Mouse (Mus musculus): ENCODE results near the gene Slco4a1. TPM values are rescaled to one million over a fixed set of nuclear protein-coding genes. Genes with fewer than 3 reads are reported as not detected.

The Slco4a1 gene
- polyA plus RNA-seq, 1 experiment from 2014 or later, result 7.6 TPM

- peak overlapping the region; percentile 64; the same call in 1 of the 2 replicates for H3K4me3 ChIP-seq
- DNase-seq (ENCODE audit: low spot score), result no peak
- H3K4me1 ChIP-seq (replicated peaks), result peaks cover 42% of the 10 kb centered on the region
- peaks cover 78% of the 10 kb centered on the region for H3K27me3 ChIP-seq (ENCODE audit: insufficient read depth, poor library complexity, severe bottlenecking)
- WGBS, result 26% methylated on average over 2 of the region's 2 CpGs
- H3K27ac ChIP-seq, result no peak overlapping the region
- no peaks in the 10 kb centered on the region for H3K9me3 ChIP-seq
- H3K36me3 ChIP-seq, result no peaks in the 10 kb centered on the region
These were observed 1.6 kb downstream of the Slco4a1 start for GRCm38 (mm10) chr2:180457680-180458079.

- 66% methylated on average over 4 of the region's 4 CpGs for WGBS
- no peak for DNase-seq (ENCODE audit: low spot score)
- no peak overlapping the region for H3K4me3 ChIP-seq
- H3K27me3 ChIP-seq (ENCODE audit: insufficient read depth, poor library complexity, severe bottlenecking), result peaks cover 69% of the 10 kb centered on the region
- peaks cover 46% of the 10 kb centered on the region for H3K4me1 ChIP-seq (replicated peaks)
- H3K27ac ChIP-seq, result no peak overlapping the region; the same call in 1 of the 2 replicates
- peaks cover 6% of the 10 kb centered on the region; the same call in 1 of the 2 replicates for H3K36me3 ChIP-seq
- no peaks in the 10 kb centered on the region for H3K9me3 ChIP-seq
These were observed 3.4 kb downstream of the Slco4a1 start for GRCm38 (mm10) chr2:180459437-180459836.

GRCm38 (mm10) chr2:180460801-180461200 is 4.8 kb downstream of the Slco4a1 start:
- H3K4me1 ChIP-seq (replicated peaks), result peaks cover 41% of the 10 kb centered on the region
- no peaks in the 10 kb centered on the region for H3K9me3 ChIP-seq
- H3K4me3 ChIP-seq, result no peak overlapping the region
- peaks cover 13% of the 10 kb centered on the region for H3K36me3 ChIP-seq
- no peak for DNase-seq (ENCODE audit: low spot score)
- WGBS, result 68% methylated on average over 8 of the region's 8 CpGs
- peaks cover 56% of the 10 kb centered on the region for H3K27me3 ChIP-seq (ENCODE audit: insufficient read depth, poor library complexity, severe bottlenecking)
- H3K27ac ChIP-seq, result no peak overlapping the region

GRCm38 (mm10) chr2:180462593-180462992 is 6.5 kb downstream of the Slco4a1 start:
- 85% methylated on average over 8 of the region's 8 CpGs for WGBS
- no peak overlapping the region for H3K27ac ChIP-seq

GRCm38 (mm10) chr2:180466505-180466904 is 10.5 kb downstream of the Slco4a1 start:
- peaks cover 16% of the 10 kb centered on the region for H3K27me3 ChIP-seq (ENCODE audit: insufficient read depth, poor library complexity, severe bottlenecking)
- H3K27ac ChIP-seq, result peak overlapping the region; percentile 72
- H3K4me3 ChIP-seq, result no peak overlapping the region
- H3K4me1 ChIP-seq (replicated peaks), result peaks cover 25% of the 10 kb centered on the region; the same call in 1 of the 2 replicates
- 70% methylated on average over 7 of the region's 7 CpGs for WGBS
- H3K9me3 ChIP-seq, result no peaks in the 10 kb centered on the region
- peaks cover 31% of the 10 kb centered on the region for H3K36me3 ChIP-seq
- peak; percentile 51 for DNase-seq (ENCODE audit: low spot score)

More at GRCm38 (mm10) chr2:180462593-180462992, 6.5 kb downstream of the Slco4a1 start:
- Histone ChIP-seq H3K36me3 (peaks cover 21% of the 10 kb centered on the region), H3K4me1 (replicated peaks) (peaks cover 39% of the 10 kb centered on the region), H3K9me3 (no peaks in the 10 kb centered on the region), H3K27me3 (ENCODE audit: insufficient read depth, poor library complexity, severe bottlenecking) (peaks cover 38% of the 10 kb centered on the region), H3K4me3 (no peak overlapping the region)
- no peak for DNase-seq (ENCODE audit: low spot score)

GRCm38 (mm10) chr2:180468871-180469270 is 12.8 kb downstream of the Slco4a1 start:
- peaks cover 31% of the 10 kb centered on the region for H3K36me3 ChIP-seq
- H3K27ac ChIP-seq, result no peak overlapping the region
- no peak for DNase-seq (ENCODE audit: low spot score)
- H3K4me3 ChIP-seq, result no peak overlapping the region
- H3K4me1 ChIP-seq (replicated peaks), result peaks cover 33% of the 10 kb centered on the region
- WGBS, result 91% methylated on average over 8 of the region's 8 CpGs
- peaks cover 25% of the 10 kb centered on the region for H3K27me3 ChIP-seq (ENCODE audit: insufficient read depth, poor library complexity, severe bottlenecking)
- no peaks in the 10 kb centered on the region for H3K9me3 ChIP-seq

- 66% methylated on average over 9 of the region's 9 CpGs for WGBS
- Histone ChIP-seq H3K4me3 (no peak overlapping the region), H3K4me1 (replicated peaks) (peaks cover 36% of the 10 kb centered on the region), H3K27ac (no peak overlapping the region), H3K36me3 (peaks cover 22% of the 10 kb centered on the region), H3K27me3 (ENCODE audit: insufficient read depth, poor library complexity, severe bottlenecking) (peaks cover 25% of the 10 kb centered on the region), H3K9me3 (no peaks in the 10 kb centered on the region)
- DNase-seq (ENCODE audit: low spot score), result no peak
These were observed 13.7 kb downstream of the Slco4a1 start for GRCm38 (mm10) chr2:180469768-180470167.

GRCm38 (mm10) chr2:180472306-180473079 is 16.4 kb downstream of the Slco4a1 start:
- 7% methylated on average over 21 of the region's 21 CpGs for WGBS

GRCm38 (mm10) chr2:180473080-180473440 is 17.0 kb downstream of the Slco4a1 start:
- peak; percentile 56 for DNase-seq (ENCODE audit: low spot score)
- Histone ChIP-seq H3K4me1 (replicated peaks) (peaks cover 17% of the 10 kb centered on the region), H3K9me3 (no peaks in the 10 kb centered on the region), H3K4me3 (no peak overlapping the region), H3K27me3 (ENCODE audit: insufficient read depth, poor library complexity, severe bottlenecking) (peaks cover 26% of the 10 kb centered on the region), H3K27ac (no peak overlapping the region), H3K36me3 (0 out of 2 replicates have a peak, but pooled peaks cover 6% of the 10 kb centered on the region)
- WGBS, result 42% methylated on average over 7 of the region's 7 CpGs

More at GRCm38 (mm10) chr2:180472306-180473079, 16.4 kb downstream of the Slco4a1 start:
- DNase-seq (ENCODE audit: low spot score), result peak; percentile 60
- Histone ChIP-seq H3K4me3 (peak overlapping the region; percentile 22), H3K4me1 (replicated peaks) (peaks cover 21% of the 10 kb centered on the region), H3K27ac (0 out of 2 replicates have a peak overlapping the region, but pooled peaks have one; percentile 4), H3K9me3 (no peaks in the 10 kb centered on the region), H3K36me3 (0 out of 2 replicates have a peak, but pooled peaks cover 10% of the 10 kb centered on the region), H3K27me3 (ENCODE audit: insufficient read depth, poor library complexity, severe bottlenecking) (peaks cover 25% of the 10 kb centered on the region)

- no peak overlapping the region for H3K4me3 ChIP-seq
- no peaks in the 10 kb centered on the region for H3K9me3 ChIP-seq
- no peak overlapping the region for H3K27ac ChIP-seq
- no peaks in the 10 kb centered on the region for H3K36me3 ChIP-seq
- peaks cover 17% of the 10 kb centered on the region for H3K4me1 ChIP-seq (replicated peaks)
- H3K27me3 ChIP-seq (ENCODE audit: insufficient read depth, poor library complexity, severe bottlenecking), result peaks cover 44% of the 10 kb centered on the region
- 91% methylated on average over 3 of the region's 3 CpGs for WGBS
- no peak for DNase-seq (ENCODE audit: low spot score)
These were observed 18.8 kb downstream of the Slco4a1 start for GRCm38 (mm10) chr2:180474864-180475263.

- no peaks in the 10 kb centered on the region for H3K9me3 ChIP-seq
- H3K4me3 ChIP-seq, result peak overlapping the region; percentile 11
- peak overlapping the region; percentile 25; the same call in 1 of the 2 replicates for H3K27ac ChIP-seq
- H3K36me3 ChIP-seq, result no peaks in the 10 kb centered on the region
- DNase-seq (ENCODE audit: low spot score), result peak; percentile 56
- H3K27me3 ChIP-seq (ENCODE audit: insufficient read depth, poor library complexity, severe bottlenecking), result peaks cover 64% of the 10 kb centered on the region
- 15% methylated on average over 16 of the region's 16 CpGs for WGBS
- H3K4me1 ChIP-seq (replicated peaks), result peaks cover 49% of the 10 kb centered on the region
These were observed 26.2 kb downstream of the Slco4a1 start for GRCm38 (mm10) chr2:180482274-180482673.

GRCm38 (mm10) chr2:180484882-180485281 is 28.8 kb downstream of the Slco4a1 start:
- Histone ChIP-seq H3K4me1 (replicated peaks) (peaks cover 71% of the 10 kb centered on the region), H3K27me3 (ENCODE audit: insufficient read depth, poor library complexity, severe bottlenecking) (peaks cover 53% of the 10 kb centered on the region), H3K4me3 (no peak overlapping the region), H3K9me3 (no peaks in the 10 kb centered on the region), H3K36me3 (no peaks in the 10 kb centered on the region), H3K27ac (peak overlapping the region; percentile 68; the same call in 1 of the 2 replicates)
- no peak for DNase-seq (ENCODE audit: low spot score)
- WGBS, result 69% methylated on average over 4 of the region's 4 CpGs

GRCm38 (mm10) chr2:180485306-180485705 is 29.3 kb downstream of the Slco4a1 start:
- Histone ChIP-seq H3K27ac (peak overlapping the region; percentile 68), H3K9me3 (no peaks in the 10 kb centered on the region), H3K4me1 (replicated peaks) (peaks cover 71% of the 10 kb centered on the region), H3K27me3 (ENCODE audit: insufficient read depth, poor library complexity, severe bottlenecking) (peaks cover 51% of the 10 kb centered on the region), H3K4me3 (no peak overlapping the region), H3K36me3 (no peaks in the 10 kb centered on the region)
- DNase-seq (ENCODE audit: low spot score), result no peak
- whole genome bisulfite sequencing, result 37% methylated on average over 3 of the region's 3 CpGs

Data from hindbrain, embryonic 10.5 days (tissue).